Mouse (Mus musculus): ENCODE data around the gene Pdcd4. TPM values are rescaled to one million over a fixed set of nuclear protein-coding genes. Genes with fewer than 3 reads are reported as not detected.
A peak's percentile ranks its signal among the peaks of the same experiment; 100 is the strongest.

Pdcd4 gene
- polyA plus RNA-seq, 1 experiment from 2014 or later, result 136 TPM

- peaks cover 67% of the 10 kb centered on the region for H3K36me3 ChIP-seq (ENCODE audit: control insufficient read depth, insufficient read depth, low read length)
Measured at GRCm38 (mm10) chr19:53929218-53929617, 37.2 kb downstream of the Pdcd4 start.

GRCm38 (mm10) chr19:53933050-53933449 is 41.0 kb downstream of the Pdcd4 start:
- Histone ChIP-seq H3K4me3 (ENCODE audit: low read length) (no peak overlapping the region), H3K36me3 (ENCODE audit: control insufficient read depth, insufficient read depth, low read length) (peaks cover 56% of the 10 kb centered on the region), H3K9ac (ENCODE audit: low read depth, low read length) (no peak overlapping the region), H3K27ac (ENCODE audit: low read depth, low read length) (no peak overlapping the region), H3K27me3 (ENCODE audit: control insufficient read depth, insufficient read depth, low read length) (no peaks in the 10 kb centered on the region), H3K4me2 (replicated peaks; ENCODE audit: low read depth, low read length) (no peak overlapping the region), H3K9me3 (ENCODE audit: control insufficient read depth, low read length) (no peaks in the 10 kb centered on the region), H3K4me1 (ENCODE audit: control insufficient read depth, insufficient read depth, low read length) (no peaks in the 10 kb centered on the region)
- ATAC-seq (ENCODE audit: low FRiP score, low TSS enrichment), result no peak

More at GRCm38 (mm10) chr19:53929218-53929617, 37.2 kb downstream of the Pdcd4 start:
- H3K4me1 ChIP-seq (ENCODE audit: control insufficient read depth, insufficient read depth, low read length), result no peaks in the 10 kb centered on the region
- no peak for ATAC-seq (ENCODE audit: low FRiP score, low TSS enrichment)
- no peak overlapping the region for H3K9ac ChIP-seq (ENCODE audit: low read depth, low read length)
- no peaks in the 10 kb centered on the region for H3K27me3 ChIP-seq (ENCODE audit: control insufficient read depth, insufficient read depth, low read length)
- WGBS, result 93% methylated on average over 3 of the region's 3 CpGs
- H3K4me3 ChIP-seq (ENCODE audit: low read length), result no peak overlapping the region
- no peaks in the 10 kb centered on the region for H3K9me3 ChIP-seq (ENCODE audit: control insufficient read depth, low read length)
- no peak overlapping the region for H3K27ac ChIP-seq (ENCODE audit: low read depth, low read length)
- H3K4me2 ChIP-seq (replicated peaks; ENCODE audit: low read depth, low read length), result no peak overlapping the region

- Histone ChIP-seq H3K27ac (ENCODE audit: low read depth, low read length) (no peak overlapping the region), H3K4me2 (replicated peaks; ENCODE audit: low read depth, low read length) (no peak overlapping the region), H3K4me1 (ENCODE audit: control insufficient read depth, insufficient read depth, low read length) (no peaks in the 10 kb centered on the region), H3K9me3 (ENCODE audit: control insufficient read depth, low read length) (no peaks in the 10 kb centered on the region), H3K27me3 (ENCODE audit: control insufficient read depth, insufficient read depth, low read length) (no peaks in the 10 kb centered on the region), H3K36me3 (ENCODE audit: control insufficient read depth, insufficient read depth, low read length) (peaks cover 55% of the 10 kb centered on the region), H3K4me3 (ENCODE audit: low read length) (no peak overlapping the region), H3K9ac (ENCODE audit: low read depth, low read length) (no peak overlapping the region)
- ATAC-seq (ENCODE audit: low FRiP score, low TSS enrichment), result no peak
Measured at GRCm38 (mm10) chr19:53934046-53934445, 42.0 kb downstream of the Pdcd4 start.

- no peaks in the 10 kb centered on the region for H3K27me3 ChIP-seq (ENCODE audit: control insufficient read depth, insufficient read depth, low read length)
- ATAC-seq (ENCODE audit: low FRiP score, low TSS enrichment), result no peak
- H3K9me3 ChIP-seq (ENCODE audit: control insufficient read depth, low read length), result no peaks in the 10 kb centered on the region
- no peak overlapping the region for H3K4me3 ChIP-seq (ENCODE audit: low read length)
- H3K36me3 ChIP-seq (ENCODE audit: control insufficient read depth, insufficient read depth, low read length), result peaks cover 12% of the 10 kb centered on the region
- 83% methylated on average over 4 of the region's 4 CpGs for WGBS
- H3K27ac ChIP-seq (ENCODE audit: low read depth, low read length), result no peak overlapping the region
- H3K4me2 ChIP-seq (replicated peaks; ENCODE audit: low read depth, low read length), result no peak overlapping the region
- H3K9ac ChIP-seq (ENCODE audit: low read depth, low read length), result no peak overlapping the region
- 0 out of 2 replicates have a peak, but pooled peaks cover 7% of the 10 kb centered on the region for H3K4me1 ChIP-seq (ENCODE audit: control insufficient read depth, insufficient read depth, low read length)
Measured at GRCm38 (mm10) chr19:53939467-53939866, 47.4 kb downstream of the Pdcd4 start.

GRCm38 (mm10) chr19:53941139-53941538 is 49.1 kb downstream of the Pdcd4 start:
- Histone ChIP-seq H3K9me3 (ENCODE audit: control insufficient read depth, low read length) (no peaks in the 10 kb centered on the region), H3K36me3 (ENCODE audit: control insufficient read depth, insufficient read depth, low read length) (peaks cover 9% of the 10 kb centered on the region), H3K4me2 (replicated peaks; ENCODE audit: low read depth, low read length) (no peak overlapping the region), H3K4me3 (ENCODE audit: low read length) (no peak overlapping the region), H3K27me3 (ENCODE audit: control insufficient read depth, insufficient read depth, low read length) (no peaks in the 10 kb centered on the region), H3K4me1 (ENCODE audit: control insufficient read depth, insufficient read depth, low read length) (0 out of 2 replicates have a peak, but pooled peaks cover 7% of the 10 kb centered on the region), H3K27ac (ENCODE audit: low read depth, low read length) (no peak overlapping the region), H3K9ac (ENCODE audit: low read depth, low read length) (no peak overlapping the region)
- ATAC-seq (ENCODE audit: low FRiP score, low TSS enrichment), result no peak
- 81% methylated on average over 4 of the region's 4 CpGs for WGBS

GRCm38 (mm10) chr19:53942342-53942741 is 50.3 kb downstream of the Pdcd4 start:
- H3K27me3 ChIP-seq (ENCODE audit: control insufficient read depth, insufficient read depth, low read length), result no peaks in the 10 kb centered on the region
- no peak overlapping the region for H3K4me2 ChIP-seq (replicated peaks; ENCODE audit: low read depth, low read length)
- 99% methylated on average over 2 of the region's 2 CpGs for WGBS

GRCm38 (mm10) chr19:53943802-53944785 is 52.1 kb downstream of the Pdcd4 start, which contains the start of the genes Shoc2 and Bbip1:
Gene Shoc2, plus strand, starts transcription at chr19:53944306.
Gene Bbip1, minus strand, starts transcription at chr19:53944627.
- H3K4me2 ChIP-seq (replicated peaks; ENCODE audit: low read depth, low read length), result peak within 1 kb of the TSS; percentile 59
- peaks cover 12% of the 10 kb centered on the region; the same call in 1 of the 2 replicates for H3K4me1 ChIP-seq (ENCODE audit: control insufficient read depth, insufficient read depth, low read length)
- no peaks in the 10 kb centered on the region for H3K36me3 ChIP-seq (ENCODE audit: control insufficient read depth, insufficient read depth, low read length)
- no peaks in the 10 kb centered on the region for H3K27me3 ChIP-seq (ENCODE audit: control insufficient read depth, insufficient read depth, low read length)
- peak within 1 kb of the TSS; percentile 98 for H3K27ac ChIP-seq (ENCODE audit: low read depth, low read length)
- peak within 1 kb of the TSS; percentile 97 for H3K9ac ChIP-seq (ENCODE audit: low read depth, low read length)
- H3K4me3 ChIP-seq (ENCODE audit: low read length), result peak within 1 kb of the TSS; percentile 86
- no peaks in the 10 kb centered on the region for H3K9me3 ChIP-seq (ENCODE audit: control insufficient read depth, low read length)
- ATAC-seq (ENCODE audit: low FRiP score, low TSS enrichment), result peak; percentile 96
- whole genome bisulfite sequencing, result under 1% methylated on average over 60 of the region's 62 CpGs

More at GRCm38 (mm10) chr19:53942342-53942741, 50.3 kb downstream of the Pdcd4 start:
- ATAC-seq (ENCODE audit: low FRiP score, low TSS enrichment), result no peak
- peaks cover 10% of the 10 kb centered on the region; the same call in 1 of the 2 replicates for H3K4me1 ChIP-seq (ENCODE audit: control insufficient read depth, insufficient read depth, low read length)
- peaks cover 9% of the 10 kb centered on the region for H3K36me3 ChIP-seq (ENCODE audit: control insufficient read depth, insufficient read depth, low read length)
- H3K4me3 ChIP-seq (ENCODE audit: low read length), result no peak overlapping the region
- H3K9me3 ChIP-seq (ENCODE audit: control insufficient read depth, low read length), result no peaks in the 10 kb centered on the region
- H3K27ac ChIP-seq (ENCODE audit: low read depth, low read length), result no peak overlapping the region
- no peak overlapping the region for H3K9ac ChIP-seq (ENCODE audit: low read depth, low read length)

GRCm38 (mm10) chr19:53944786-53945169 is 52.7 kb downstream of the Pdcd4 start:
- Histone ChIP-seq H3K4me3 (ENCODE audit: low read length) (peak overlapping the region; percentile 86), H3K9me3 (ENCODE audit: control insufficient read depth, low read length) (no peaks in the 10 kb centered on the region), H3K27me3 (ENCODE audit: control insufficient read depth, insufficient read depth, low read length) (no peaks in the 10 kb centered on the region), H3K36me3 (ENCODE audit: control insufficient read depth, insufficient read depth, low read length) (no peaks in the 10 kb centered on the region), H3K4me2 (replicated peaks; ENCODE audit: low read depth, low read length) (peak overlapping the region; percentile 53), H3K4me1 (ENCODE audit: control insufficient read depth, insufficient read depth, low read length) (peaks cover 12% of the 10 kb centered on the region; the same call in 1 of the 2 replicates), H3K9ac (ENCODE audit: low read depth, low read length) (peak overlapping the region; percentile 97), H3K27ac (ENCODE audit: low read depth, low read length) (peak overlapping the region; percentile 96)
- under 1% methylated on average over 40 of the region's 47 CpGs for WGBS
- ATAC-seq (ENCODE audit: low FRiP score, low TSS enrichment), result no peak; the same call in 1 of the 2 replicates
